Mouse (Mus musculus) E14TG2a.4 (cell line): Measurements from ENCODE around the gene Syt16.

Experiments used
- CTCF ChIP-seq: conservative IDR thresholded peaks from 2 replicates; pipeline ENCODE4 v1.5.1; 2014; ENCODE audit warnings: low read length
- NANOG ChIP-seq: IDR thresholded peaks from 2 replicates; pipeline ENCODE4 v1.6.1; 2014; ENCODE audit warnings: borderline replicate concordance, low read length, mixed read lengths
- POU5F1 ChIP-seq: IDR thresholded peaks from 2 replicates; pipeline ENCODE4 v1.6.1; 2014; ENCODE audit warnings: low read length, borderline replicate concordance

DNA sequence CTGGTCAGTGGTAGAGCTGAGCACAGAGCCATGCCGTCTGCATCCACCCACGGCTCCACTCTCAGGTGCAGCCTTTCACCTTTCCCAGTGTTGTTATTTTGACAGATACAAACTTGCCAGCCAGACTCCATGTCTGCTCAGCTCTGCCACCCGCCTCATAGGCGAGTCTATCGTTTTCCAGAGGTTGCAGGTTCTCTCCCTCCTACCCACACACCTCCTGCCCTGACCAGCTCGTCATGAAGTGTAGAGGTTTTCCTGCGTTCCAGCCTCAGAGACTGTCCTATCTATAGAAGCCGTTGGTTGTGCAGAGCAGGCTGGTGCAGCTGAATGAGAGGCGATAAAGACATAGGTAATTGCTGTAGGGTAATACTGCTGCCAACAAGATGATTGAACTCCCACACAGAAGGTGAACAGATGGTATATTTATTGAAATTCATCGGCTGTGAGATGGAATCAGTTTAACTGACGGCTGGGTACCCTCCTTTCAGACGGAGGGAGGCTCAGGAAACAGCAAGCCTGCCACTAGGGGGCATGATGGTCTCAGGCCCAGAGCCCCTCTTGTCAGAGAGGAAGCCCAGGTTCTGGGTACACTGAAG lies 58.0 kb downstream of the Syt16 start:
- TF ChIP-seq CTCF (no peak; the same call in 1 of the 2 replicates), NANOG (no peak), POU5F1 (no peak)
